Mouse (Mus musculus) cerebellum, adult 2 months (tissue): ENCODE data around the gene Aen. TPM values are rescaled to one million over a fixed set of nuclear protein-coding genes. Genes with fewer than 3 reads are reported as not detected.

Experiments
- DNase-seq, 2 experiments: peaks; one replicate each; pipeline ENCODE4 v3.0.0; 2021
- H3K27ac ChIP-seq: fragments of 200-500 bp; 2 replicates; pipeline ENCODE4 v1.5.1; 2012; ENCODE audit warnings: low read length, control low read depth, inconsistent platforms; ENCODE audit not compliant: insufficient read depth
- H3K27me3 ChIP-seq: fragments of 200-500 bp; 2 replicates; pipeline ENCODE4 v1.6.1; 2012; ENCODE audit warnings: inconsistent platforms, mild to moderate bottlenecking, low read length, moderate library complexity; ENCODE audit not compliant: control insufficient read depth, insufficient read depth
- H3K4me1 ChIP-seq: fragments of 200-500 bp; 2 replicates; pipeline ENCODE4 v1.6.1; 2011; ENCODE audit warnings: low read length; ENCODE audit not compliant: control insufficient read depth, insufficient read depth
- H3K4me3 ChIP-seq: fragments of 200-500 bp; replicated peaks from 2 replicates; pipeline ENCODE3; 2011; ENCODE audit warnings: mild to moderate bottlenecking, low read depth, low read length, control low read depth; ENCODE audit not compliant: insufficient read depth
- CTCF ChIP-seq: fragments of 200-500 bp; IDR thresholded peaks from 2 replicates; pipeline ENCODE4 v1.5.1; 2011; ENCODE audit warnings: low read depth, mild to moderate bottlenecking, control low read depth, low read length, moderate library complexity, borderline replicate concordance; ENCODE audit not compliant: insufficient read depth
- POLR2A ChIP-seq: fragments of 200-500 bp; IDR thresholded peaks from 2 replicates; pipeline ENCODE4 v1.6.1; 2011; ENCODE audit warnings: low read length, control low read depth, borderline replicate concordance; ENCODE audit not compliant: insufficient read depth
- WGBS: fragments of 180-500 bp; shearing (Covaris S2); methylation state at CpG from one replicate; pipeline ENCODE4 v1.1.7; 2018; 5-methylcytosine and 5-hydroxymethylcytosine counted together
- polyA plus RNA-seq: library from polyadenylated mRNA; depleted of rRNA; stranded (reverse); fragments of >200 nt; gene quantifications from 2 replicates; pipeline ENCODE4 v1.2.3, GENCODE M21; 2012

The Aen gene
- polyA plus RNA-seq, 1 experiment, result 27.2 TPM

- no peak for TF ChIP-seq CTCF
- TF ChIP-seq POLR2A, result no peak
- peaks cover 2% of the 10 kb centered on the region; the same call in 1 of the 2 replicates for H3K27me3 ChIP-seq
- 3% methylated on average over 8 of the region's 8 CpGs for WGBS
- 0 out of 2 replicates have a peak, but pooled peaks cover 2% of the 10 kb centered on the region for H3K4me1 ChIP-seq
- no peak overlapping the region for H3K4me3 ChIP-seq
- no peak overlapping the region for H3K27ac ChIP-seq
- DNase-seq, result no peak
Measured at GRCm38 (mm10) chr7:78883726-78884060, 12.0 kb upstream of the Aen start.

- TF ChIP-seq POLR2A (no peak), CTCF (no peak)
- H3K4me1 ChIP-seq, result 0 out of 2 replicates have a peak, but pooled peaks cover 2% of the 10 kb centered on the region
- DNase-seq, result no peak
- no peak overlapping the region for H3K27ac ChIP-seq
- WGBS, result 15% methylated on average over 6 of the region's 6 CpGs
- peaks cover 2% of the 10 kb centered on the region; the same call in 1 of the 2 replicates for H3K27me3 ChIP-seq
- H3K4me3 ChIP-seq, result no peak overlapping the region
Measured at GRCm38 (mm10) chr7:78884139-78884538, 11.5 kb upstream of the Aen start.

- 83% methylated on average over 5 of the region's 5 CpGs for WGBS
- Histone ChIP-seq H3K4me1 (peaks cover 10% of the 10 kb centered on the region), H3K27me3 (peaks cover 2% of the 10 kb centered on the region; the same call in 1 of the 2 replicates), H3K27ac (no peak overlapping the region), H3K4me3 (no peak overlapping the region)
- TF ChIP-seq CTCF (no peak), POLR2A (no peak)
- no peak for DNase-seq
Measured at GRCm38 (mm10) chr7:78885404-78885803, 10.2 kb upstream of the Aen start.

DNA sequence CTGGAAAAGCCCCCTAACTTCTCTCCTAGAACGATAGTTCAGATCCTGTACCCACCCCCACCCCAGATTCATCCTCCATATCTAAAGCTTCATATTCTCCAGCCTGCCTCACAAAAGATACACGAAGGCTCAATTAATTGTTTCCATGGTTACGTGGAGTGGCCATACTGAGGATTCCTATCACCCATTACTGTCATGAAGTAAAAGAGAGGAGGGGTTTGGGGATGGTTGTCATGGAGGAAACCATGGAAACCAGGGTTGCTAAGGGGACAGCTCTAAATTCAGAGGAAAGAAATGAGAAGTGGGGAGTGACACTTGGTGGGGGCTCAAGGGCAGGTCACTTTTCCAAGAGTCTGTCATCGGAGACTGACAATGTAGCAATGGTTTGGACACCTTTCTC lies 9.2 kb upstream of the Aen start:
- Histone ChIP-seq H3K27me3 (peaks cover 2% of the 10 kb centered on the region; the same call in 1 of the 2 replicates), H3K4me1 (peaks cover 10% of the 10 kb centered on the region), H3K4me3 (no peak overlapping the region), H3K27ac (no peak overlapping the region)
- 38% methylated on average over 4 of the region's 4 CpGs for WGBS
- no peak for DNase-seq
- no peak for TF ChIP-seq POLR2A
- no peak for TF ChIP-seq CTCF

- H3K27ac ChIP-seq, result no peak overlapping the region
- WGBS, result 65% methylated on average over 9 of the region's 9 CpGs
- no peak for DNase-seq
- peaks cover 9% of the 10 kb centered on the region for H3K4me1 ChIP-seq
- TF ChIP-seq CTCF, result no peak
- no peaks in the 10 kb centered on the region; the same call in 1 of the 2 replicates for H3K27me3 ChIP-seq
- H3K4me3 ChIP-seq, result no peak overlapping the region
Measured at GRCm38 (mm10) chr7:78887431-78887842, 8.2 kb upstream of the Aen start.

- H3K27me3 ChIP-seq, result no peaks in the 10 kb centered on the region
- WGBS, result 2% methylated on average over 16 of the region's 16 CpGs
Measured at GRCm38 (mm10) chr7:78890641-78891040, 5.0 kb upstream of the Aen start.

GRCm38 (mm10) chr7:78893917-78894316 lies 1.7 kb upstream of the Aen start:
- TF ChIP-seq CTCF, result no peak
- no peak for TF ChIP-seq POLR2A
- no peak overlapping the region for H3K27ac ChIP-seq
- H3K27me3 ChIP-seq, result no peaks in the 10 kb centered on the region
- no peak for DNase-seq
- H3K4me3 ChIP-seq, result no peak overlapping the region
- 87% methylated on average over 10 of the region's 10 CpGs for WGBS
- H3K4me1 ChIP-seq, result peaks cover 11% of the 10 kb centered on the region

More at GRCm38 (mm10) chr7:78890641-78891040, 5.0 kb upstream of the Aen start:
- peaks cover 8% of the 10 kb centered on the region for H3K4me1 ChIP-seq
- H3K27ac ChIP-seq, result no peak overlapping the region
- H3K4me3 ChIP-seq, result no peak overlapping the region
- DNase-seq, result peak; percentile 74 to 88
- TF ChIP-seq CTCF (peak; percentile 91), POLR2A (no peak)

GRCm38 (mm10) chr7:78895021-78895652 lies 517 bp upstream of the Aen start:
- no peak overlapping the region for H3K27ac ChIP-seq

More at GRCm38 (mm10) chr7:78895021-78895652, 517 bp upstream of the Aen start:
- no peaks in the 10 kb centered on the region for H3K27me3 ChIP-seq
- 46% methylated on average over 13 of the region's 13 CpGs for WGBS
- H3K4me1 ChIP-seq, result peaks cover 2% of the 10 kb centered on the region; the same call in 1 of the 2 replicates
- peak overlapping the region; percentile 97 for H3K4me3 ChIP-seq
- no peak for TF ChIP-seq POLR2A
- no peak for TF ChIP-seq CTCF
- no peak for DNase-seq
